In genomic region chr14:60251281-60252003, GRCm38 (mm10) we compare ENCODE assay signal across 8 mouse cellular contexts. TPM values are rescaled to one million over a fixed set of nuclear protein-coding genes. Genes with fewer than 3 reads are reported as not detected.
DNase-seq lines count a peak whose midpoint lies in the region; ATAC-seq lines count a peak whose summit lies in the region.

Gene Nupl1 (minus strand): TSS chr14:60251431.
Gene Gm49336 (minus strand): TSS chr14:60251507.

- H3K27me3 ChIP-seq in forebrain, embryonic 14.5 days (replicated peaks; ENCODE audit: control insufficient read depth, insufficient read depth, low read length), result no peaks in the 10 kb centered on the region
- no peaks in the 10 kb centered on the region for H3K27me3 ChIP-seq in neural tube, embryonic 15.5 days (replicated peaks)

- H3K9me3 ChIP-seq in forebrain, embryonic 14.5 days (replicated peaks; ENCODE audit: control insufficient read depth, low read length), result no peaks in the 10 kb centered on the region
- H3K9me3 ChIP-seq in neural tube, embryonic 15.5 days (replicated peaks), result no peaks in the 10 kb centered on the region

- WGBS in forebrain, embryonic 14.5 days, result under 1% methylated on average over 62 of the region's 62 CpGs
- under 1% methylated on average over 62 of the region's 62 CpGs for WGBS in neural tube, embryonic 15.5 days

- H3K4me3 ChIP-seq in forebrain, embryonic 14.5 days (ENCODE audit: low read depth, low read length), result peak within 1 kb of the TSS; percentile 90
- peak within 1 kb of the TSS; percentile 72 for H3K4me3 ChIP-seq in neural tube, embryonic 15.5 days (replicated peaks)

- peak; percentile 100 for ATAC-seq in forebrain, embryonic 14.5 days
- ATAC-seq in neural tube, embryonic 15.5 days (ENCODE audit: low FRiP score), result peak; percentile 99

- peak within 1 kb of the TSS; percentile 96 for H3K9ac ChIP-seq in forebrain, embryonic 14.5 days (ENCODE audit: low read length)
- H3K9ac ChIP-seq in neural tube, embryonic 15.5 days (replicated peaks), result peak within 1 kb of the TSS; percentile 98

- intact Hi-C loops in heart, postnatal 14 days (cut with DNase I), result loop anchor here (1.0 kb wide), 1 partner anchor 14 kb away; the partner anchor contains the start of gene Mtmr6

- H3K4me1 ChIP-seq in forebrain, embryonic 14.5 days (ENCODE audit: control insufficient read depth, insufficient read depth, low read length), result peaks cover 11% of the 10 kb centered on the region; the same call in 1 of the 2 replicates
- peaks cover 31% of the 10 kb centered on the region for H3K4me1 ChIP-seq in neural tube, embryonic 15.5 days

- H3K36me3 ChIP-seq in forebrain, embryonic 14.5 days (ENCODE audit: control insufficient read depth, insufficient read depth, low read length), result no peaks in the 10 kb centered on the region
- H3K36me3 ChIP-seq in neural tube, embryonic 15.5 days, result no peaks in the 10 kb centered on the region

- H3K27ac ChIP-seq in forebrain, embryonic 14.5 days (ENCODE audit: low read depth, low read length), result peak within 1 kb of the TSS; percentile 92
- peak within 1 kb of the TSS; percentile 97 for H3K27ac ChIP-seq in neural tube, embryonic 15.5 days (replicated peaks)

- H3K4me2 ChIP-seq in forebrain, embryonic 14.5 days (ENCODE audit: low read length), result peak within 1 kb of the TSS; percentile 92
- H3K4me2 ChIP-seq in neural tube, embryonic 15.5 days, result peak within 1 kb of the TSS; percentile 70

- DNase-seq in ES-CJ7 (ENCODE audit: low read depth, low spot score), result peak; percentile 98
- DNase-seq in cerebellum, adult 11 months, result peak; percentile 98
- DNase-seq in forebrain, embryonic 14.5 days (ENCODE audit: low spot score), result peak; percentile 100
- DNase-seq in heart, postnatal 14 days, result peak; percentile 98
- peak; percentile 99 for DNase-seq in layer of hippocampus, adult 11-12 months (ENCODE audit: low spot score)
- peak; percentile 99 for DNase-seq in lung, adult 18-20 months
- peak; percentile 99 for DNase-seq in testis, postnatal 14 days (ENCODE audit: low spot score)

RNA-seq across cellular contexts. Expression of gene Nupl1, which starts in this region (rescaled TPM):
- polyA plus RNA-seq in forebrain, embryonic 14.5 days (2014; fragmentation: Nextera tagmentation; extraction: Ambion mirVana), result not detected in 2 replicates
- under 1 TPM in 1 of 2 experiments, not detected in 1; 0.10 TPM for total RNA-seq in heart, postnatal 14 days (2021)
- polyA plus RNA-seq in neural tube, embryonic 15.5 days (2015; fragmentation: Nextera tagmentation; extraction: Ambion mirVana), result 0.15 TPM in 1 of 2 replicates, not detected in the other

RNA-seq across cellular contexts. Expression of gene Gm49336, which starts in this region (rescaled TPM):
- polyA plus RNA-seq in forebrain, embryonic 14.5 days (2014; fragmentation: Nextera tagmentation; extraction: Ambion mirVana), result 61.0 and 71.8 TPM in 2 replicates
- 10 to 100 TPM; 34.6 to 34.9 TPM for total RNA-seq in heart, postnatal 14 days (2021)
- polyA plus RNA-seq in neural tube, embryonic 15.5 days (2015; fragmentation: Nextera tagmentation; extraction: Ambion mirVana), result 43.9 and 46.7 TPM in 2 replicates

Comparison
In these comparisons a context has a peak if more than half of its experiments do, and no peak if none do; other contexts are left out.
1. Peak in every context shown above with its lines: DNase-seq, ATAC-seq, H3K4me3 ChIP-seq and H3K27ac ChIP-seq.